Mouse (Mus musculus) midbrain, embryonic 16.5 days (tissue): ENCODE measurements around the gene Carns1. TPM values are rescaled to one million over a fixed set of nuclear protein-coding genes. Genes with fewer than 3 reads are reported as not detected.

Source experiments
- ATAC-seq: fragments of 200-750 bp; cut with Nextera tagmentation; 2 replicates; pipeline ENCODE4 v1.8.0; 2017; ENCODE audit warnings: moderate TSS enrichment
- H3K27ac ChIP-seq: fragments of 300-500 bp; sonication (generic); 2 replicates; pipeline ENCODE4 v1.5.1; 2014; ENCODE audit warnings: mild to moderate bottlenecking, low read length, mixed read lengths
- H3K27me3 ChIP-seq: fragments of 300-500 bp; sonication (generic); 2 replicates; pipeline ENCODE4 v1.6.1; 2014; ENCODE audit warnings: low read depth, low read length, mixed read lengths; ENCODE audit not compliant: control insufficient read depth, insufficient read depth
- H3K36me3 ChIP-seq: fragments of 300-500 bp; sonication (generic); 2 replicates; pipeline ENCODE4 v1.6.1; 2014; ENCODE audit warnings: mild to moderate bottlenecking, low read length, moderate library complexity, mixed read lengths; ENCODE audit not compliant: control insufficient read depth, insufficient read depth
- H3K4me1 ChIP-seq: fragments of 300-500 bp; sonication (generic); 2 replicates; pipeline ENCODE4 v1.6.1; 2014; ENCODE audit warnings: mild to moderate bottlenecking, low read length, mixed read lengths; ENCODE audit not compliant: control insufficient read depth, insufficient read depth
- H3K4me2 ChIP-seq: fragments of 300-500 bp; sonication (generic); 2 replicates; pipeline ENCODE4 v1.6.1; 2014; ENCODE audit warnings: mild to moderate bottlenecking, low read length, mixed read lengths
- H3K4me3 ChIP-seq: fragments of 300-500 bp; sonication (generic); 2 replicates; pipeline ENCODE4 v1.5.1; 2014; ENCODE audit warnings: low read depth, mild to moderate bottlenecking, low read length, moderate library complexity, mixed read lengths
- H3K9ac ChIP-seq: fragments of 300-500 bp; sonication (generic); 2 replicates; pipeline ENCODE4 v1.6.1; 2014; ENCODE audit warnings: low read depth, low read length, mixed read lengths
- H3K9me3 ChIP-seq: fragments of 300-500 bp; sonication (generic); replicated peaks from 2 replicates; pipeline ENCODE4 v1.6.1; 2014; ENCODE audit warnings: mild to moderate bottlenecking, low read length, mixed read lengths; ENCODE audit not compliant: control insufficient read depth, poor library complexity, severe bottlenecking
- whole genome bisulfite sequencing: fragments of 180-500 bp; shearing (Covaris S2); extraction: QIAGEN DNeasy Blood & Tissue Kit; methylation state at CpG from one replicate; pipeline ENCODE4 v1.1.7; 2014; 5-methylcytosine and 5-hydroxymethylcytosine counted together
- microRNA-seq: library from miRNA; unstranded; fragments of <30 nt; microRNA quantifications from one replicate; pipeline ENCODE4, GENCODE M21; 2017
- polyA plus RNA-seq: library from polyadenylated mRNA; unstranded; fragments of >200 nt; fragmentation: Nextera tagmentation; extraction: Ambion mirVana; gene quantifications from 2 replicates; pipeline ENCODE4 v1.2.1, GENCODE M21; 2015

Gene Carns1
- polyA plus RNA-seq, 1 experiment from 2014 or later = 5.2 TPM

- H3K9ac ChIP-seq = no peak overlapping the region
- H3K9me3 ChIP-seq = no peaks in the 10 kb centered on the region
- H3K27me3 ChIP-seq = no peaks in the 10 kb centered on the region
- H3K4me2 ChIP-seq = no peak overlapping the region
- peaks cover 7% of the 10 kb centered on the region for H3K4me1 ChIP-seq
- no peak overlapping the region for H3K4me3 ChIP-seq
- peaks cover 23% of the 10 kb centered on the region for H3K36me3 ChIP-seq
- no peak overlapping the region for H3K27ac ChIP-seq
- WGBS = 98% methylated on average over 7 of the region's 7 CpGs
- ATAC-seq = no peak
Measured at GRCm38 (mm10) chr19:4117006-4117405, 58.3 kb downstream of the Carns1 start.

- WGBS = 86% methylated on average over 11 of the region's 11 CpGs
- peaks cover 7% of the 10 kb centered on the region for H3K4me1 ChIP-seq
- no peak overlapping the region for H3K9ac ChIP-seq
- peaks cover 32% of the 10 kb centered on the region for H3K36me3 ChIP-seq
- H3K27me3 ChIP-seq = no peaks in the 10 kb centered on the region
- no peak overlapping the region for H3K4me3 ChIP-seq
- no peaks in the 10 kb centered on the region for H3K9me3 ChIP-seq
- ATAC-seq = no peak
- no peak overlapping the region for H3K27ac ChIP-seq
- no peak overlapping the region for H3K4me2 ChIP-seq
Measured at GRCm38 (mm10) chr19:4115816-4116215, 59.5 kb downstream of the Carns1 start.

GRCm38 (mm10) chr19:4115144-4115543 lies 60.1 kb downstream of the Carns1 start:
- peaks cover under 1% of the 10 kb centered on the region; the same call in 1 of the 2 replicates for H3K4me1 ChIP-seq
- no peaks in the 10 kb centered on the region for H3K27me3 ChIP-seq
- no peaks in the 10 kb centered on the region for H3K9me3 ChIP-seq
- no peak overlapping the region for H3K4me3 ChIP-seq
- no peak overlapping the region for H3K4me2 ChIP-seq
- H3K27ac ChIP-seq = no peak overlapping the region
- peaks cover 32% of the 10 kb centered on the region for H3K36me3 ChIP-seq
- WGBS = 98% methylated on average over 10 of the region's 10 CpGs
- no peak for ATAC-seq
- H3K9ac ChIP-seq = no peak overlapping the region

GRCm38 (mm10) chr19:4114551-4114950 lies 60.7 kb downstream of the Carns1 start:
- 91% methylated on average over 10 of the region's 10 CpGs for WGBS
- H3K27ac ChIP-seq = no peak overlapping the region
- H3K36me3 ChIP-seq = peaks cover 34% of the 10 kb centered on the region
- H3K4me3 ChIP-seq = no peak overlapping the region
- H3K4me1 ChIP-seq = no peaks in the 10 kb centered on the region
- H3K27me3 ChIP-seq = no peaks in the 10 kb centered on the region
- no peaks in the 10 kb centered on the region for H3K9me3 ChIP-seq
- H3K4me2 ChIP-seq = no peak overlapping the region
- no peak for ATAC-seq
- H3K9ac ChIP-seq = no peak overlapping the region

Small RNA genes within 50 kb of the gene (microRNA-seq; reads per million reads assigned to microRNA genes)
- gene Gm26115 = not detected

Other genes starting within 250 kb of the Carns1 start
- 1.8 and 2.0 TPM in 2 replicates for gene Aldh3b1, start 245.7 kb downstream of the Carns1 start, polyA plus RNA-seq
- gene Unc93b1, start 240.3 kb downstream of the Carns1 start, polyA plus RNA-seq = 9.7 and 9.9 TPM in 2 replicates
- gene Aldh3b3, start 216.8 kb downstream of the Carns1 start, polyA plus RNA-seq = not detected in 2 replicates
- 0.60 and 0.82 TPM in 2 replicates for gene Aldh3b2, start 203.2 kb downstream of the Carns1 start, polyA plus RNA-seq
- gene Acy3, start 188.9 kb downstream of the Carns1 start, polyA plus RNA-seq = 1.0 and 1.8 TPM in 2 replicates
- not detected in 2 replicates for gene Tbx10, start 182.7 kb downstream of the Carns1 start, polyA plus RNA-seq
- gene Nudt8, start 174.9 kb downstream of the Carns1 start, polyA plus RNA-seq = 24.5 and 28.8 TPM in 2 replicates
- gene Gm49405, start 174.9 kb downstream of the Carns1 start, polyA plus RNA-seq = 6.4 and 6.6 TPM in 2 replicates
- 8.1 and 9.2 TPM in 2 replicates for gene Doc2g, start 172.2 kb downstream of the Carns1 start, polyA plus RNA-seq
- 234 and 247 TPM in 2 replicates for gene Ndufv1, start 162.7 kb downstream of the Carns1 start, polyA plus RNA-seq
- 534 and 577 TPM in 2 replicates for gene Gstp1, start 137.5 kb downstream of the Carns1 start, polyA plus RNA-seq
- 1.3 and 5.2 TPM in 2 replicates for gene Gstp2, start 129.5 kb downstream of the Carns1 start, polyA plus RNA-seq
- gene Gstp3, start 115.9 kb downstream of the Carns1 start, polyA plus RNA-seq = not detected in 2 replicates
- 0.44 TPM in 1 of 2 replicates, not detected in the other for gene Cabp2, start 93.9 kb downstream of the Carns1 start, polyA plus RNA-seq
- 83.1 and 83.2 TPM in 2 replicates for gene Cdk2ap2, start 78.3 kb downstream of the Carns1 start, polyA plus RNA-seq
- 105 and 113 TPM in 2 replicates for gene Pitpnm1, start 75.5 kb downstream of the Carns1 start, polyA plus RNA-seq
- gene Aip, start 49.6 kb downstream of the Carns1 start, polyA plus RNA-seq = 92.9 and 102 TPM in 2 replicates
- 0.09 TPM in 1 of 2 replicates, not detected in the other for gene Gpr152, start 35.7 kb downstream of the Carns1 start, polyA plus RNA-seq
- gene Cabp4, start 31.4 kb downstream of the Carns1 start, polyA plus RNA-seq = 0.24 and 0.48 TPM in 2 replicates
- 102 and 119 TPM in 2 replicates for gene Coro1b, start 26.9 kb downstream of the Carns1 start, polyA plus RNA-seq
- 0.28 TPM in 1 of 2 replicates, not detected in the other for gene Ptprcap, start 21.9 kb downstream of the Carns1 start, polyA plus RNA-seq
- 52.7 and 58.0 TPM in 2 replicates for gene Rps6kb2, start 12.1 kb downstream of the Carns1 start, polyA plus RNA-seq
- 0.58 and 0.67 TPM in 2 replicates for gene Tbc1d10c, start 15.8 kb upstream of the Carns1 start, polyA plus RNA-seq
- gene Ppp1ca, start 16.6 kb upstream of the Carns1 start, polyA plus RNA-seq = 520 and 542 TPM in 2 replicates
- gene Rad9a, start 26.2 kb upstream of the Carns1 start, polyA plus RNA-seq = 24.1 and 25.0 TPM in 2 replicates
- gene Clcf1, start 38.8 kb upstream of the Carns1 start, polyA plus RNA-seq = 0.40 and 0.68 TPM in 2 replicates
- gene AC109138.7, start 38.9 kb upstream of the Carns1 start, polyA plus RNA-seq = not detected in 2 replicates
- gene Pold4, start 56.4 kb upstream of the Carns1 start, polyA plus RNA-seq = 18.5 and 19.2 TPM in 2 replicates
- gene Ssh3, start 93.7 kb upstream of the Carns1 start, polyA plus RNA-seq = 14.7 and 19.6 TPM in 2 replicates
- gene Ankrd13d, start 107.7 kb upstream of the Carns1 start, polyA plus RNA-seq = 55.6 and 65.7 TPM in 2 replicates
- 24.8 and 26.8 TPM in 2 replicates for gene Grk2, start 130.7 kb upstream of the Carns1 start, polyA plus RNA-seq
- 32.1 and 33.8 TPM in 2 replicates for gene Kdm2a, start 222.8 kb upstream of the Carns1 start, polyA plus RNA-seq